Mouse (Mus musculus) embryonic facial prominence, embryonic 12.5 days (tissue): ENCODE measurements around the gene Apold1. TPM values are rescaled to one million over a fixed set of nuclear protein-coding genes. Genes with fewer than 3 reads are reported as not detected.

Experiments used
- ATAC-seq: fragments of 200-750 bp; cut with Nextera tagmentation; 2 replicates; pipeline ENCODE4 v1.8.0; 2017; ENCODE audit not compliant: insufficient number of reproducible peaks, insufficient read depth, low FRiP score, low TSS enrichment
- H3K27ac ChIP-seq: fragments of 300-500 bp; sonication (generic); 2 replicates; pipeline ENCODE4 v1.5.1; 2016; ENCODE audit warnings: mild to moderate bottlenecking
- H3K27me3 ChIP-seq: fragments of 300-500 bp; sonication (generic); 2 replicates; pipeline ENCODE4 v1.6.1; 2016; ENCODE audit warnings: mild to moderate bottlenecking, moderate library complexity
- H3K36me3 ChIP-seq: fragments of 300-500 bp; sonication (generic); 2 replicates; pipeline ENCODE4 v1.6.1; 2016; ENCODE audit warnings: mild to moderate bottlenecking
- H3K4me1 ChIP-seq: fragments of 300-500 bp; sonication (generic); 2 replicates; pipeline ENCODE4 v1.6.1; 2016
- H3K4me2 ChIP-seq: fragments of 300-500 bp; sonication (generic); replicated peaks from 2 replicates; pipeline ENCODE4 v1.6.1; 2016; ENCODE audit warnings: mild to moderate bottlenecking, moderate library complexity
- H3K4me3 ChIP-seq: fragments of 300-500 bp; sonication (generic); 2 replicates; pipeline ENCODE4 v1.5.1; 2016; ENCODE audit warnings: mild to moderate bottlenecking
- H3K9ac ChIP-seq: fragments of 300-500 bp; sonication (generic); 2 replicates; pipeline ENCODE4 v1.6.1; 2016; ENCODE audit warnings: mild to moderate bottlenecking, moderate library complexity
- H3K9me3 ChIP-seq: fragments of 300-500 bp; sonication (generic); 2 replicates; pipeline ENCODE4 v1.6.1; 2016; ENCODE audit warnings: mild to moderate bottlenecking, moderate library complexity
- WGBS: fragments of 180-500 bp; shearing (Covaris S2); methylation state at CpG from one replicate; pipeline ENCODE4 v1.1.7; 2016; 5-methylcytosine and 5-hydroxymethylcytosine counted together
- polyA plus RNA-seq: library from polyadenylated mRNA; unstranded; fragments of >200 nt; fragmentation: Nextera tagmentation; extraction: Ambion mirVana; gene quantifications from 2 replicates; pipeline ENCODE4 v1.2.1, GENCODE M21; 2016

The Apold1 gene
- polyA plus RNA-seq, 1 experiment from 2014 or later = 4.5 TPM

GRCm38 (mm10) chr6:135011048-135011733 lies 29.7 kb downstream of the Apold1 start, which contains the start of gene Ddx47:
Gene Ddx47, plus strand, starts transcription at chr6:135011612.
- peaks cover 6% of the 10 kb centered on the region for H3K4me1 ChIP-seq
- no peaks in the 10 kb centered on the region for H3K9me3 ChIP-seq
- WGBS = 6% methylated on average over 19 of the region's 19 CpGs
- H3K27me3 ChIP-seq = no peaks in the 10 kb centered on the region
- H3K36me3 ChIP-seq = peaks cover 22% of the 10 kb centered on the region
- peak within 1 kb of the TSS; percentile 55 for H3K4me3 ChIP-seq
- H3K9ac ChIP-seq = peak within 1 kb of the TSS; percentile 61
- H3K27ac ChIP-seq = no peak within 1 kb of the TSS
- peak within 1 kb of the TSS; percentile 87 for H3K4me2 ChIP-seq
- peak; percentile 82 for ATAC-seq

GRCm38 (mm10) chr6:135011734-135012116 lies 30.2 kb downstream of the Apold1 start:
- Histone ChIP-seq H3K4me3 (peak overlapping the region; percentile 55), H3K4me2 (peak overlapping the region; percentile 87), H3K36me3 (peaks cover 28% of the 10 kb centered on the region), H3K27me3 (no peaks in the 10 kb centered on the region), H3K9me3 (no peaks in the 10 kb centered on the region), H3K9ac (peak overlapping the region; percentile 61), H3K4me1 (peaks cover 6% of the 10 kb centered on the region), H3K27ac (no peak overlapping the region)
- 3% methylated on average over 14 of the region's 14 CpGs for WGBS
- ATAC-seq = peak; percentile 70

GRCm38 (mm10) chr6:135017211-135017610 lies 35.7 kb downstream of the Apold1 start:
- Histone ChIP-seq H3K4me2 (no peak overlapping the region), H3K27me3 (no peaks in the 10 kb centered on the region), H3K36me3 (peaks cover 81% of the 10 kb centered on the region), H3K4me1 (peaks cover 3% of the 10 kb centered on the region), H3K27ac (no peak overlapping the region), H3K9ac (no peak overlapping the region), H3K9me3 (no peaks in the 10 kb centered on the region), H3K4me3 (no peak overlapping the region)
- no peak for ATAC-seq
- 93% methylated on average over 11 of the region's 11 CpGs for WGBS

- no peaks in the 10 kb centered on the region for H3K4me1 ChIP-seq
- H3K9me3 ChIP-seq = no peaks in the 10 kb centered on the region
- H3K9ac ChIP-seq = no peak overlapping the region
- no peaks in the 10 kb centered on the region for H3K27me3 ChIP-seq
- no peak overlapping the region for H3K4me3 ChIP-seq
- peaks cover 98% of the 10 kb centered on the region for H3K36me3 ChIP-seq
- ATAC-seq = no peak
- 90% methylated on average over 10 of the region's 10 CpGs for WGBS
- no peak overlapping the region for H3K27ac ChIP-seq
- no peak overlapping the region for H3K4me2 ChIP-seq
Measured at GRCm38 (mm10) chr6:135019564-135019963, 38.0 kb downstream of the Apold1 start.

- ATAC-seq = no peak
- Histone ChIP-seq H3K4me1 (no peaks in the 10 kb centered on the region), H3K4me2 (no peak overlapping the region), H3K9me3 (no peaks in the 10 kb centered on the region), H3K27ac (no peak overlapping the region), H3K27me3 (no peaks in the 10 kb centered on the region), H3K36me3 (peaks cover 83% of the 10 kb centered on the region), H3K9ac (no peak overlapping the region), H3K4me3 (no peak overlapping the region)
- WGBS = 88% methylated on average over 3 of the region's 3 CpGs
Measured at GRCm38 (mm10) chr6:135021633-135022032, 40.1 kb downstream of the Apold1 start.

GRCm38 (mm10) chr6:135023379-135023778 lies 41.9 kb downstream of the Apold1 start:
- H3K4me1 ChIP-seq = no peaks in the 10 kb centered on the region
- H3K9ac ChIP-seq = no peak overlapping the region
- no peaks in the 10 kb centered on the region for H3K9me3 ChIP-seq
- 94% methylated on average over 14 of the region's 14 CpGs for WGBS
- no peak overlapping the region for H3K4me2 ChIP-seq
- H3K36me3 ChIP-seq = peaks cover 66% of the 10 kb centered on the region
- no peak overlapping the region for H3K27ac ChIP-seq
- ATAC-seq = no peak
- H3K4me3 ChIP-seq = no peak overlapping the region
- no peaks in the 10 kb centered on the region for H3K27me3 ChIP-seq

- Histone ChIP-seq H3K4me1 (no peaks in the 10 kb centered on the region), H3K4me3 (no peak overlapping the region), H3K36me3 (peaks cover 51% of the 10 kb centered on the region), H3K4me2 (no peak overlapping the region), H3K9me3 (no peaks in the 10 kb centered on the region), H3K27me3 (no peaks in the 10 kb centered on the region), H3K9ac (no peak overlapping the region), H3K27ac (no peak overlapping the region)
- 88% methylated on average over 1 of the region's 1 CpGs for WGBS
- no peak for ATAC-seq
Measured at GRCm38 (mm10) chr6:135024781-135025420, 43.4 kb downstream of the Apold1 start.

- no peak overlapping the region for H3K4me3 ChIP-seq
- H3K4me1 ChIP-seq = no peaks in the 10 kb centered on the region
- peaks cover 38% of the 10 kb centered on the region for H3K36me3 ChIP-seq
- no peak for ATAC-seq
- H3K27ac ChIP-seq = no peak overlapping the region
- H3K27me3 ChIP-seq = no peaks in the 10 kb centered on the region
- H3K4me2 ChIP-seq = no peak overlapping the region
- no peaks in the 10 kb centered on the region for H3K9me3 ChIP-seq
- H3K9ac ChIP-seq = no peak overlapping the region
- WGBS = 6% methylated on average over 3 of the region's 3 CpGs
Measured at GRCm38 (mm10) chr6:135026232-135026631, 44.7 kb downstream of the Apold1 start.

- H3K27ac ChIP-seq = no peak overlapping the region
- WGBS = 83% methylated on average over 2 of the region's 2 CpGs
- no peak overlapping the region for H3K4me3 ChIP-seq
Measured at GRCm38 (mm10) chr6:135026755-135027154, 45.2 kb downstream of the Apold1 start.

GRCm38 (mm10) chr6:135029246-135029645 lies 47.7 kb downstream of the Apold1 start:
- 82% methylated on average over 4 of the region's 4 CpGs for whole genome bisulfite sequencing
- Histone ChIP-seq H3K27ac (no peak overlapping the region), H3K9me3 (no peaks in the 10 kb centered on the region), H3K36me3 (peaks cover 9% of the 10 kb centered on the region), H3K9ac (no peak overlapping the region), H3K4me1 (no peaks in the 10 kb centered on the region), H3K27me3 (no peaks in the 10 kb centered on the region), H3K4me2 (no peak overlapping the region), H3K4me3 (no peak overlapping the region)
- no peak for ATAC-seq

More at GRCm38 (mm10) chr6:135026755-135027154, 45.2 kb downstream of the Apold1 start:
- no peak overlapping the region for H3K4me2 ChIP-seq
- H3K4me1 ChIP-seq = no peaks in the 10 kb centered on the region
- H3K9ac ChIP-seq = no peak overlapping the region
- H3K9me3 ChIP-seq = no peaks in the 10 kb centered on the region
- H3K36me3 ChIP-seq = peaks cover 33% of the 10 kb centered on the region
- no peaks in the 10 kb centered on the region for H3K27me3 ChIP-seq
- no peak for ATAC-seq
